Mouse (Mus musculus): ENCODE results near the gene Tmx4.
"Not testable (repeated sequence)": the region's sequence is repeated elsewhere in the genome, so short reads cannot be mapped to it uniquely, and the experiment has no call there.

Gene Tmx4
- long read RNA-seq, experiment 1, full-length matches to known transcripts = 4 of 8 reads
- long read RNA-seq, experiment 1, partial matches to known transcripts = 1 of 8 reads
- long read RNA-seq, experiment 1, other reads (novel, unspliced or antisense) = 3 of 8 reads
- long read RNA-seq, experiment 2, full-length matches to known transcripts = 11 of 16 reads
- long read RNA-seq, experiment 2, partial matches to known transcripts = 0 of 16 reads
- long read RNA-seq, experiment 2, other reads (novel, unspliced or antisense) = 5 of 16 reads

GRCm38 (mm10) chr2:134643514-134644300 lies at the start of gene Tmx4:
Gene Tmx4, minus strand, starts transcription at chr2:134644145.
- intact Hi-C loops (cut with DNase I) = no loop called here

- intact Hi-C loops (cut with DNase I) = no loop called here
Observed at GRCm38 (mm10) chr2:134692125-134692524, 48.2 kb upstream of the Tmx4 start.

GRCm38 (mm10) chr2:134691055-134691454 lies 47.1 kb upstream of the Tmx4 start:
- intact Hi-C loops (cut with DNase I) = no loop called here

GRCm38 (mm10) chr2:134682326-134682725 lies 38.4 kb upstream of the Tmx4 start:
- intact Hi-C loops (cut with DNase I) = loop anchor here (5.0 to 10.0 kb wide), 2 partner anchors 582 to 645 kb away; no protein-coding TSS in a partner anchor

- intact Hi-C loops (cut with DNase I) = loop anchor here (5.0 to 10.0 kb wide), 2 partner anchors 583 to 646 kb away; no protein-coding TSS in a partner anchor
Observed at GRCm38 (mm10) chr2:134681271-134681961, 37.5 kb upstream of the Tmx4 start.

- intact Hi-C loops (cut with DNase I) = loop anchor here (5.0 kb wide), 1 partner anchor 132 kb away; no protein-coding TSS in a partner anchor
Observed at GRCm38 (mm10) chr2:134679567-134679966, 35.6 kb upstream of the Tmx4 start.

GRCm38 (mm10) chr2:134675465-134675864 lies 31.5 kb upstream of the Tmx4 start:
- intact Hi-C loops (cut with DNase I) = loop anchor here (5.0 kb wide), 1 partner anchor 128 kb away; no protein-coding TSS in a partner anchor

GRCm38 (mm10) chr2:134673604-134674003 lies 29.7 kb upstream of the Tmx4 start:
- intact Hi-C loops (cut with DNase I) = no loop called here

GRCm38 (mm10) chr2:134656477-134656876 lies 12.5 kb upstream of the Tmx4 start:
- intact Hi-C loops (cut with DNase I) = no loop called here

GRCm38 (mm10) chr2:134654668-134655067 lies 10.7 kb upstream of the Tmx4 start:
- intact Hi-C loops (cut with DNase I) = no loop called here

GRCm38 (mm10) chr2:134652759-134653158 lies 8.8 kb upstream of the Tmx4 start:
- intact Hi-C loops (cut with DNase I) = no loop called here

GRCm38 (mm10) chr2:134648999-134649398 lies 5.1 kb upstream of the Tmx4 start:
- intact Hi-C loops (cut with DNase I) = no loop called here

- intact Hi-C loops (cut with DNase I) = no loop called here
Observed at GRCm38 (mm10) chr2:134645752-134646151, 1.8 kb upstream of the Tmx4 start.

- intact Hi-C loops (cut with DNase I) = no loop called here
Observed at GRCm38 (mm10) chr2:134645166-134645565, 1.2 kb upstream of the Tmx4 start.

GRCm38 (mm10) chr2:134644301-134644912 lies 462 bp upstream of the Tmx4 start:
- intact Hi-C loops (cut with DNase I) = no loop called here

- intact Hi-C loops (cut with DNase I) = no loop called here
Observed at GRCm38 (mm10) chr2:134642377-134642776, 1.6 kb downstream of the Tmx4 start.

GRCm38 (mm10) chr2:134641372-134641771 lies 2.6 kb downstream of the Tmx4 start:
- intact Hi-C loops (cut with DNase I) = no loop called here

- intact Hi-C loops (cut with DNase I) = no loop called here
Observed at GRCm38 (mm10) chr2:134640398-134640797, 3.5 kb downstream of the Tmx4 start.

- intact Hi-C loops (cut with DNase I) = not testable (repeated sequence)
Observed at GRCm38 (mm10) chr2:134628541-134628940, 15.4 kb downstream of the Tmx4 start.

- intact Hi-C loops (cut with DNase I) = no loop called here
Observed at GRCm38 (mm10) chr2:134604935-134605334, 39.0 kb downstream of the Tmx4 start.

GRCm38 (mm10) chr2:134591081-134591694 lies 52.8 kb downstream of the Tmx4 start:
- intact Hi-C loops (cut with DNase I) = no loop called here

Measured in adrenal gland (tissue).